Mouse (Mus musculus): ENCODE measurements around the gene Zfp426.

- peak; percentile 23; the same call in 1 of the 2 replicates for TF ChIP-seq CTCF (IDR thresholded peaks at IDR 0.05; ENCODE audit: low read depth)
- TF ChIP-seq EP300 (IDR thresholded peaks at IDR 0.05; ENCODE audit: low read depth): no peak
Measured at GRCm38 (mm10) chr9:20492527-20493233, at the start of gene Zfp426.

All from liver, embryonic 14.5 days (tissue).